Comparison of ENCODE assay signal across 9 mouse cellular contexts in the genomic region with DNA sequence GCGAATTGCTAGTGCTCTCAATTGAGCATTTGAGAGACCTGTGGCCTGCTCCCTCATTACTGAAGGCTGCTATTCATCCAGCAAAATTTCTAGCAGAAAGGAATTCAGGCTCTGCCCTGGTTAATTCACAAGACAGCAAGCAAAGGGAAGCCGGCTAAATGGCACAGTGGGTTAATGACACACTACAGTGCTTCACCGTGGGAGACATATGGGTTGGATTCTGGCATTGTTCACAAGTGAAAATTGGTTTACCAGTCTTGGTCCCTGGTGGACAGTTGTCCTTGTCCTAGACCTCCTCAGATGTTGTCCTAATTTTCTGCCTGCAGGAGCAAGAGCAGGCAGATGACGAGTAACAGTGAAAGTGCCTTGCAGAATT.
DNase-seq lines count a peak whose midpoint lies in the region; ATAC-seq lines count a peak whose summit lies in the region.
"Had no signal": no experiment of that assay in that cellular context is flagged by ENCODE, and none has a peak within 500 bp of the region (broad histone marks: within the 10 kb centered on the region; RNA-seq: fewer than 3 reads in every experiment).

No protein-coding gene starts in this region.

- WGBS in hindbrain, embryonic 11.5 days, result 21% methylated on average over 4 of the region's 4 CpGs

- H3K9me3 ChIP-seq in hindbrain, embryonic 11.5 days (ENCODE audit: control insufficient read depth, low read length), result no peaks in the 10 kb centered on the region
- H3K9me3 ChIP-seq: G1E; heart, embryonic 12.5 days had no signal

- no peak overlapping the region for H3K4me2 ChIP-seq in hindbrain, embryonic 11.5 days (replicated peaks; ENCODE audit: low read depth, low read length)
- H3K4me2 ChIP-seq: heart, embryonic 12.5 days had no signal

- no peaks in the 10 kb centered on the region for H3K36me3 ChIP-seq in hindbrain, embryonic 11.5 days (ENCODE audit: control insufficient read depth, insufficient read depth, low read length)
- H3K36me3 ChIP-seq: G1E; heart, embryonic 12.5 days had no signal

- H3K27ac ChIP-seq in hindbrain, embryonic 11.5 days (ENCODE audit: low read depth, low read length), result peak overlapping the region; percentile 30

- H3K27me3 ChIP-seq in hindbrain, embryonic 11.5 days (ENCODE audit: control insufficient read depth, insufficient read depth, low read length), result no peaks in the 10 kb centered on the region
- H3K27me3 ChIP-seq: heart, embryonic 12.5 days had no signal

- ATAC-seq in hindbrain, embryonic 11.5 days (ENCODE audit: low FRiP score), result peak; percentile 88
- ATAC-seq in activated CD4-positive, CD25-positive, alpha-beta regulatory T cell, adult 4 months, result no peak

- no peak overlapping the region for H3K9ac ChIP-seq in hindbrain, embryonic 11.5 days (ENCODE audit: low read depth, low read length)
- H3K9ac ChIP-seq: heart, embryonic 12.5 days had no signal

- H3K4me3 ChIP-seq in hindbrain, embryonic 11.5 days (ENCODE audit: low read depth, low read length), result no peak overlapping the region
- H3K4me3 ChIP-seq: heart, embryonic 12.5 days had no signal

- H3K4me1 ChIP-seq in hindbrain, embryonic 11.5 days (replicated peaks; ENCODE audit: control insufficient read depth, insufficient read depth, low read length), result no peaks in the 10 kb centered on the region
- H3K4me1 ChIP-seq: heart, embryonic 12.5 days had no signal

- peak; percentile 1 for DNase-seq in cerebellum, adult 9-10 months
- peak; percentile 58 for DNase-seq in embryo, embryonic 10.5 days (ENCODE audit: low spot score)
- DNase-seq in hindbrain, embryonic 11.5 days (ENCODE audit: low spot score), result peak; percentile 44
- peak; percentile 18 for DNase-seq in neural tube, embryonic 10.5 days (ENCODE audit: extremely low spot score, low spot score)
- DNase-seq in kidney, postnatal 14 days, result no peak
- DNase-seq in thymus, postnatal 25 days, result no peak

Comparison
In these comparisons a context has a peak if more than half of its experiments do, and no peak if none do; other contexts are left out.
1. DNase-seq: peak in cerebellum, adult 9-10 months (single experiment), embryo, embryonic 10.5 days (single experiment), hindbrain, embryonic 11.5 days (single experiment) and neural tube, embryonic 10.5 days (single experiment); none in kidney, postnatal 14 days (single experiment) and thymus, postnatal 25 days (single experiment).